Mouse (Mus musculus) embryo, embryonic 11.5 days (tissue): ENCODE measurements around the gene Pdlim7.

Source experiments
- DNase-seq: peaks from one replicate; pipeline ENCODE4 v3.0.0-alpha.2; 2012; ENCODE audit warnings: low read depth, low spot score

Gene Pdlim7

DNA sequence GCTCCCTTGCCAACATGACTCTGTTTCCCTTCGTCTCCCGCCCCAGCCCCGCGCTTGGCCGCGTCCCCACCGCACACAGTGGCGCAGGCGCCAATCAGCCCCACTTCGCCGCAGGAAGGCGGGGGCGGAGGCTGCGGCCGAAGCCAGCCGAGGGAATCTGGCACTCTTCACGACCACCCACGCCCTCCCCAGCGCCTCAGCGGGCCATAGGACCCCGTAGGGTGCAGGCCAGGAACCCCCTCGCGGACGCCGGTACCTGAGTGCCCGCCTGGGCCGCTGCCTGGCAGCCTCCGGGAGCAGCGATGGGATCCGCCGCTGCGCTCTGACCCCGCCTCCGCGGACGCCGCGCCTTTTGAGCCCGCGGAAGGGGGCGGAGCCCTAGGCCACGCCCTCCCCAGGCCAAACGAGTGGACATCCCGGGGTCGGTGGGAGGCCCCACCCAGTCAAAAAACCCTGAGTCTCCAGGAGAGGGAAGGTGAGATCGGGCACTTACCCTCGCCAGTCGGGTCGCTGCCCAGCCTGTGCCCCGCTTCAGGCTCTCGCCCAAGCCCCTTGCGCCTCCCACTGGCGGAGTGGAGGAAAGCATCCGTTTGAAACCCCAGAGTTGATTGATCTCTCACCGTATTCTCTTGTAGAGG lies at the start of gene Pdlim7:
TSS of gene Pdlim7 (minus strand) at position 566 of the 638 bp plus-strand sequence.
- peak; percentile 80 for DNase-seq

DNA sequence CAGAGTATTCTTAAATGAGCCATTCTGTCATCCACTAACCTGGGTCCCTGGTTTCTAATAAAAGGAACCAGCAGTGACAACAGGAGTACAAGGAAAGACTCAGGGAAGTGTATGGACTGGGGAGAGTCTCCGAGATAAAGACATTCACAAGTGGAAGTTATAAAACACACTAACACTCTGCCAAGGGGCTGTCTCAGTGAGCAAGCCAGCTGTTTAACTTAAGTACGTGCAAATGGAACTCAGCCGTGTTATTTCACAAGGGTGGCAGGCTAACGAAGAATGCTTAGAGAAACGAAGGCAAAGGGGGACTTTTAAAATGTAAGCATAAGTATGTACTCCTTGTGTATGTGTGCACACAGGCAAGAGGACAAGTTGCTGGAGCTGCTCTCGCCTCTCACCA lies 44.0 kb upstream of the Pdlim7 start:
- no peak for DNase-seq

DNA sequence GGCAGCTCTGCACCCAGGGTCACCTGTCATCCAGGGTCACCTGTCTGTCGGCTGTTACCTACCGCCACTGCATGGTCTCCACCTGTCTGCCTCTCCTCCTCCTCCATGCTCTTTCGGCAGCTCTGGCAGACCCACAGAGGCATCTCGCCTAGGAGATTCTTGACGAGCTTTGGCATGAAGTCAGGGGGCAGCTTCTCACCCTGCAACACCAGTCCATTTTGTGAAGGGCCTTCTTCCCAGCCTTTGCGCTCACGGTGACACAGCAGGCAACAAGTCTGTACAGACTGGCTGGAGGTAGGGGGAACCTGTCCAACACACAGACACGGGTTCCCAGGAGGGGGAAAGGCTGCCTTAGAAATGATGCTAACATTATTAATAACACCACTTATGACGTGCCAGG lies 42.4 kb upstream of the Pdlim7 start:
- DNase-seq, result no peak

DNA sequence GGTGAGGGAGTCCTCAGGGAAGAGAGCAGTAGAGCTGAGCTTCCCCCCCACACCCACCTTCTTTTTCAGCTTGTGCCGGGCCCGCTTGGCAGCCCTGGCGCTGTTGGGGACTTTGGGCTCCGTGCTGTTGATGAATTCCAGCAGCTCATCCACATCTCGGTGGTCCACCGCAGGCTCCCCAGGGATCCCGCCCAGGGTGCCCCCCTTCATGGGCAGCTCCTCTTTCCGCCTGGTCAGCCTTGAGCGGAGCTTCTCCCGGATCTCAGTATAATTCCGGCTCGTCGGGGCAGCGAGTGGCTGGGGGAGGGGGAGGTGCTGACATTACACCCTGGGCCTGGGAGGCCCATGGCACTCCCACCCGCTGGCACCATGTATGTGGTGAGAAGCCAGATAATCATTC lies 35.6 kb upstream of the Pdlim7 start:
- DNase-seq, result no peak

DNA sequence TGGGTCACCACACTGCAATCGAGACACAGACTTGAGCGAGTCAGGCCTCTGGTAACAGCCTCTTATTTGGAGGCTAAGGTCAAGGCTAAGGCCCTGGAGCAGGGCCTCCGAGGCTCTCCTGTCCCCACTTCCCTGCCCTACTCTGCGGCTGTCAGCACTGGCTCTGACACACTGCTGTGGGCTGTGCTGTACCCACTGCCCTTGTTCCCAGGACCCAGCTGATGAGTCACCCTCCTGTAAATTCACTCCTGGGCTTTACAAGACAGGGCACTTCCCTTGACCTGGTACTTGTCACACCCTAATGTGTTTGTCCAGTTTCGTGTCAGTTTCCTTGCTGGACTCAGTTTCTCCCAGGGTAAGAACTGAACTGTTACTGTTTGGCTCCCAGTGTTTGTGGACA lies 35.0 kb upstream of the Pdlim7 start:
- DNase-seq, result no peak

DNA sequence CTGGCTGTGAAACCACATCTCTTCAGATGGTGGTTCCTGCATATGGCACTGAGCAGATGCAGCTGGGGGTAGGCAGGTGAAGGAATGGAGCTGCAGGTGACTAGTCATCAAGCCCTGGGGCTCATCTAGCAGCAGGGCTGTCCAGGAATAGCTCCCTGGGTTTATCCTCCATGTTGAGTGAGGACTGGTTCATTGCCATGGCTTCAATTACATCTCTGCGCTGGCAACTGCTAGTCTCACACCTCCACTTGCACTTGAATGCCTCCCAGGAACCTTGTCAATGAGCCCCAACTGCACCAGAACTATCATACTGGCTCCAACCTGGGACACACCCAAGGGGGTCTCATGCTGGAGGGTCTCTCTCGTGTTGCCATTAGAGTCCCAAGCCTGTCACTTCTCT lies 34.4 kb upstream of the Pdlim7 start:
- DNase-seq, result no peak

DNA sequence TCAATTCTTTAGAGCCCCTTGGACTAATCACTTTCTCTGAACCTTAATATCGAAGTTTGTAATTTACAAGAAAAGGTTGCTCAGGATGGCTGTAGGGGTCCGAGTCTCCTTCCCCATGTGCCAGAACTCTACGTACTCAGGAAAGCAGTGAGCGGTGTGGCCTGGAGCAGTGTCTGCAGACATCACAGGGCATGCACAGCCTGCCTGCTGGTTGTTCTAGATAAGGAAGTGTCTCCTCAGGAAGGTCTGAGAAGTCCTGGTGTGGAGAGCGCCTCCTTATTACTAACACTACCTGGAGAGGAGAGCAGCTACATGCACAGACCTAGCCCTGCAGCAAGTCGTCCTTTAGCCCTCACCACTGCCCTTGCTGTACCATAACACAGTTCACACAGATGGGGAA lies 31.3 kb upstream of the Pdlim7 start:
- no peak for DNase-seq

DNA sequence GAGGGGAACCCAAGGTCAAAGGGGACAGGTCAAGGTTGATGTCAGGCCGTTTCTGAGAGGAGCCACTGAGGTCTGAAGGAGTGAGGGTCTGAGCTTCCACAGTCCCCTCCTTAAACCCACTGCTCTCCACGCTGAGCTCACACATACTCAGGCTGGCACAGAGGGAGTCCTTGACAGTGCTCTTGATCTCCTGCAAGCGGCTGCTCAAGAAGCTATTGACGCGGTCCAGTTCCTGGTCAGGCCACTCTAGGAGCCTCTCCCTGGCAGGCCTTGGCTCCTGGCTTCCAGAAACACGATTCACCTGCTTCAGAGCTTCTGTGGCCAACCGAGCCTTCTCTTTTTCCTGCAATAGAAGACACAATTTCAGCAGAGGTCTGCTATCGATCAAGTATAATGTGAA lies 30.0 kb upstream of the Pdlim7 start:
- DNase-seq, result no peak

DNA sequence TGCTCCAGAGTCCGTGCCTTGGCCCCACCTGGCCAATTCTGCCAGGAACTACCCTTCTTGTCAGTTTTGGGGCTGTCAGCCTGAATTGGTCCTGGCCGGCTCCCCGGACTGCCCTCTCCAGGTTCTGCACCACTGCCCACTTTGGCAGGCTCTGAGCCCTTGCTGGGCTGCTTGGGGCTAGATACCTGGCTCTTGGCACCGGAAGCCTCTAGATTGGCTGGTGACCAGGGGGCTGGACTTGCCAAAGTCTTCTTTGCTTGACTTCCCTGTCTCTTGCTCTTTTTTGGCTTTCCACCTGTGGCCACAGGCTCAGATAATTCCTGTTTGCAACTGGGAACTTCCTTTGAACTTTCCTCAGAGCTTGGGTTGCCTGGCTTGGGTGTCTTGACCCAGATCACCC lies 29.4 kb upstream of the Pdlim7 start:
- DNase-seq, result no peak

DNA sequence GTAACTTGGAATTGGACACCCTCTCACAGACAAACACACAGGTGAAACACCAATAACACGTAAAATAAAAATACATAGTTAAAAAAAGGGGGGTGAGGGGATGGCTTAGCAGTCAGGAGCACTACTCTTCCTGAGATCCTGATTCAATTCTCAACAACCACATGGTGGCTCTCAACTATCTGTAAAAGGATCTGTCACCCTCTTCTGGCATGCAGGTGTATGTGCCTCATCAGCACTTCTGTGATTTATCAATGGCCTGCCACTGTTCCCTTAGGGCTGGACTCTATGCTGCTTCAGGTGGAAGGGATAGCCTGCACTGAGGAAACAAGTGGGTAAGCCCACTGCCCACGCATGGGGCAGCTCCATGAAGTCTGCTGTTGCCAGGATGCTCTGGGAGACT lies 27.5 kb upstream of the Pdlim7 start:
- DNase-seq, result no peak

DNA sequence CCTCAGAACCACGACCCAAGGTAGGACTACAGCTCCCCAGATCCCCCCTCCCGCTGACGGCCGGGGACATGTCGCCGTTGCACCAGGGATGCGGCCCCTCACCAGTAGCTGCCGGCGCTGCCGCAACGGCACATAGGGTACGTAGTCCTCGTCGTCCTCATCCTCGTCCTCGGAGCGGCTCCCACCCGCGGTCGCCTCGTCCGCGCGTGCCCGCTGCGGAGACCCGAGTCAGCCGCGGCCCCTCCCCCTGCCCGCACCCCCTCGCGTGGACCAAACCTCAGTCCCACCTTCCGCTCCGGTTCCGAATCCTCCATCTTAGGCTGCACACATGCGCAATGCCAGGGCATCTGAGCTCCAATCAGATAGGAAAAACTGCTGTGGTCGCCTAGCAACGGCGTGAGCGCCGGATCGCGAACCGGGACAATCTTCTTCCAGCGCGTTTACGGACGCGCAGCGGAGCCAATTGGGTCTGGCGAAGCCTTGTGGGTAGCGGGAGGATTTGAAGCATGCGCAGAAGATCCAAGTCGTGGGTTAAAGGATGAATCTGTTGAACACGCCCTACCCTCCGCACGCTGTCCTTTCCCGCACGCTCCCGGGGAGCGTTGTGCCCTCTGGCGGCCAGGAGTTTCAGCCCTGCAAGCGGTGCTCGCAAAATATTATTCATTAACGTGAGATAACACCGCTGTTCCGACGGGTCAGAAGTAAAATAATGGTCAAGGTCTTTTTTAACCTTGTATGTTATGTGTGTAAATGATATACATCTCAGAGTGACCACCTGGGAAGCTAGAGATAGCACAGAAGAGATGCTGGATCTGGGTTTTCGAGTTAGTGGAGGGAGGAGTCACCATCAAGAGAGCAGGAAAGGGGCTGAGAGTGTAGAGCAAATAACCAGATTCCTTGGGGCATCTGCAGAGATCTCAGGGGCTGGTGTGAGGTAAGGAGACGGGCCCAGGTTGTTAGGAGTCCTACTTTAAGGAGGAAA lies 23.0 kb upstream of the Pdlim7 start, which contains the start of gene Ddx41:
TSS of gene Ddx41 (minus strand) at position 465 of the 982 bp plus-strand sequence.
- peak; percentile 99 for DNase-seq

DNA sequence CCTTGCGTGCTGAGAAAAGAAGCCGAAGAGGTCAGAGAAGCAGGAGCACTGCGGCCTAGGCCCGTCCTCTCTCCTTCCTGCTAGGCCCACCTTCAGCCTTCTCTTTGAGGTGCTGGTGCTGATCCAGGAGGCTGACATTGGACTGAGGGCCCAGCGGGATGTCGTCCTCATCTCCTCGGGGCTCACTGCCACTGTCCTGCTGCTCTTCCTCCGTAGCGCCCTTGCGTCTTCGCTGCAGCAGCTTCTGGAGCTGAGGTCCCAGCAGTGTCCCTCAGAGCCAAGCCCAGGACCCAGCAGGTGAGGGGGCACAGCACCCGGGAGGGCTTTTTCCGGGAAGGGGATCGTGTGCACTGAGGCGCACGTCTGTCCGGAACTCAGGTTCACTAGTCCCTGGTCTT lies 22.3 kb upstream of the Pdlim7 start:
- no peak for DNase-seq

DNA sequence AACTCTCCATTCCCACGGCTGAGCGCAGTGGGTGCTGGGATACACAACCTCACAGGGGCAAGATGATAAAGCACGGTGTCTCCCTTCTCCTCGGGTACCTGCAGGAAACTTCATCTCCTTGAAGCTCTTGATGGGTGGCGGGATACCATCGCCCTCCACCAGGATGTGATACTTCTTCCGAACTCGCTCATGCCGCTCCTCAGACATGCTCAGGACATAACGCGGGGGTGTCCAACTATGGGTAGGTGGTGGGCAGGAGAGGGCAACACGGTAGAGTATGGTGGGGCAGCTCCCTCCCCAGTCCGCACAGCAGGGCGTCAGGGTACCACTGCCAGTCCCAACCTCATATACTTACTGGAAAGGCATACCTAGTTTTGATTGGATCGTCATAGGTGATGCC lies 21.7 kb upstream of the Pdlim7 start:
- DNase-seq, result no peak

DNA sequence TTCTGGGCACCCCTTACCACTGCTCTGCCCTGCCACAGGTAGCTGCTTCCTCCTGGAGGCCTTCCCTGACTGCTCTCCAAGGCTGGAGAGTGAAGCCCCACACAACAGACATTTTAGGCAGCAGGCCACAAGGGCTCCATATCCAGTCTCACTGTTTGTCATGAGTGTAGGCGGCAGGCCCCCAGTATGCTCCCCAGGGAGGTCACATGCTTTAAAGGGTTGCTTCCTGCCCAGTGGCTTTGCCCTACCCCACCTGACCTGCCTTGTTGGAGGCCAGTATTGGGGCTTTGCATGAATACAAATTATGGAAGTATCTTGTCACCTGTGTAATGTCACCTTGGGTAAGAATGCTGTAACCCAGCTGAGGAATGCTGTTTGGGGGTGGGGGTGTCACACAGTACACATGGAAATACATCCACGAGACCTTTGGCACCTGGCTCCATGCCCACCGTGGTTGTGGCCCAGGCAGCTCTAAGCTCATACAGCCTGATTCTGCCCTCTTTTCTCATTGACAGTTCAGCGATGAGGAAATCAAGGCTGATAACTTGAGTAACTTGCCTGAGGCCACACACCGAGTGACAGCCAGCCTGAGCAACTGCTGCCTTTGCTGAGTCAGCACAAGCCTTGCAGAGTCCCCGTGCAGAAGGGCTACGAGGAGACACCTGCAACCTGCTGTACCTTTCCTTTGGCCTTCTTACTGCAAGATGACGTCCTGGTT lies 15.9 kb upstream of the Pdlim7 start, which contains the start of gene Dok3:
TSS of gene Dok3 (minus strand) at position 99 of the 718 bp plus-strand sequence.
- no peak for DNase-seq

DNA sequence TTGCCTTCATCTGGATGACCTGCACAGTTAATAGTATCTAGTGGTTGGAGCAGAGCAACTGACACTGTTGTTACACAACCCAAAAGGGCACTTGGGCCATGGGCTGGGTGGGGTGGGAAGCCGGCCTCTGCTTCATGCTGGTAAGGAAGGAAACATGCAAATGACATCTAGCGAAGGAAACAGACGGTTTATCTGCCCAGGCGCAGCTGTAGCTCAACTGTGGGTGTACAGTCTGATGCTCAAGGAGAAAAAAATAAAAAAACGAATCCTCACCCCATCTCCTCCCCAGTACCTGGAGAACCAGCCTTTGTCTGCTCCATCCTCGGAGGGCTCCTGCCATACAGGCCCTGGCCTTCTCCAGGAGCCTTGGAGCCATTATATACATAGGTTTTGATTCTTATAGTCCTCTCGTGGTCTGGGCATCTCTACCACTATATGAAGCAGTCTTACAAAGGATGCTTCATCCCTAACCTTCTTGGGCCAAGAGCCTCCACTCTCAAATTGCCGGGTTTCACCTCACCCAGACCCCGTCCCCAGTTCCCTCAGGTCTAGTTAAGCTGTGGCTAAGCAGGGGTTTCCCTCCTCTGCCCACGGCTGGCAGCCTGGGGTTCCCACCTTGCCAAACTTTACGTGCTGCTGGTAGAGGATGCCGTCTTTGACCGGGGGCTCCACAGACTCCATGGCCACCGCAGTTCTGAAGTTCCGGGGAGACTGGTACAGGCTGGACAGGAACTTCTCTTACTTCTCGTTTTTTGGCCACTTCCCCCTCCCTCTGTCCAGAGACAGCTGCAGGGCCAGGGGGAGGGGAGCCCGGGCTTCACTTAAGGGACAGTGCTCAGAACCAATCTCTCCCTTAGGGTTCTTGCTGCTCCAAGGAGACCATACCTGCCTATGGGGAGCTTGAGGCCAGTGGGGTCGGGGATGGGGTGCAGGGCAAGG lies 14.6 kb upstream of the Pdlim7 start:
- DNase-seq, result no peak

DNA sequence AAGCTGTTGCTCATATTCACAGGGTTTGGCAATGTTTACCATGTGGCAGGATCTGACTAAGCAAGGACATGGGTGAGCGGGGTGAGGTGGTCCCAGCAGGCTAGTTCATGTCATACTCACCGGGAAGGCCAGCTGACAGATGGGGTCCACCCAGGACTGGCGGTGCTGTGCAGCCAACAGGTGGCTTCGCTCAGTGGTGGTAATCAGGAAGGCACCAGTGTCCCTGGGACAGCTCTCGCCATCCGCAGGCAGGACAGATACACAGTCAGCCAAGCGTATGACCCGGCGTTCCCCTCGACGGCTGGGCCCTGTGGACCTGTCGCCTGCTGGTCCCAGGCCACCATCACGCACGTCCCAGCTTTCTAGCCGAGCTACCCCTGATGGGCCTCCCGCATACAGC lies 13.7 kb upstream of the Pdlim7 start:
- no peak for DNase-seq

DNA sequence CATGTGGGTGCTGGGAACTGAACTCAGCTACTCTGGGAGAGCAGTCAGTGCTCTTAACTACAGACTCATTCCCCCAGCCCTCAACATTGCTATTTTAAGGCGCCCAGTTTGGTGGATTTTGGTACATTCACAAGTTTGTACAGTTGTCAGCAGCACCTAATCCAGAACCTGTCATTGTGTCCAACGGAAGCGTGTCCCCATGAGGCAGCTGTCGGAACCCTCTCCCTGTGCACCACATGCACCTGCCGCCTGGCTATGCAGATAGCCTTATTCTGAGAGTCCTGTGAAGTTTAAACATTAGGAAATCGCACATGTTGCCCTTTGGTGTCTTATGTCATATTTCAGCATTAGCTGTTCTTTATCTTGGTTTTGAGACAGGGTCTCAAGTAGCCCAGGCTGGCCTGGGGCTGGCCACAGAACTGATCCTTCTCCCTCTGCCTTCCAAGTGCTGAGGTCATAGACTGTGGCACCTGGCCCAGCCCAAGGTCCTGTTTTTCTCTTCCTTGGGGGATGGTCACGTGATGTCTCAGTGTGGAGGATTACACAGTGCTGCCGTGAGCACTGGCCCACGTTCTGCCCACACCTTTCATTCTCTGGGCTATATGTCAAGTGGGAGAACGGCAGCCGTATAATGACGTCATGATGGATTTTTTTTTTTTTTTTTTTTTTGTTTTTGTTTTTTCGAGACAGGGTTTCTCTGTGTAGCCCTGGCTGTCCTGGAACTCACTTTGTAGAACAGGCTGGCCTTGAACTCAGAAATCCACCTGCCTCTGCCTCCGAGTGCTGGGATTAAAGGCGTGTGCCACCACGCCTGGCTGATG lies 12.5 kb upstream of the Pdlim7 start:
- no peak for DNase-seq

DNA sequence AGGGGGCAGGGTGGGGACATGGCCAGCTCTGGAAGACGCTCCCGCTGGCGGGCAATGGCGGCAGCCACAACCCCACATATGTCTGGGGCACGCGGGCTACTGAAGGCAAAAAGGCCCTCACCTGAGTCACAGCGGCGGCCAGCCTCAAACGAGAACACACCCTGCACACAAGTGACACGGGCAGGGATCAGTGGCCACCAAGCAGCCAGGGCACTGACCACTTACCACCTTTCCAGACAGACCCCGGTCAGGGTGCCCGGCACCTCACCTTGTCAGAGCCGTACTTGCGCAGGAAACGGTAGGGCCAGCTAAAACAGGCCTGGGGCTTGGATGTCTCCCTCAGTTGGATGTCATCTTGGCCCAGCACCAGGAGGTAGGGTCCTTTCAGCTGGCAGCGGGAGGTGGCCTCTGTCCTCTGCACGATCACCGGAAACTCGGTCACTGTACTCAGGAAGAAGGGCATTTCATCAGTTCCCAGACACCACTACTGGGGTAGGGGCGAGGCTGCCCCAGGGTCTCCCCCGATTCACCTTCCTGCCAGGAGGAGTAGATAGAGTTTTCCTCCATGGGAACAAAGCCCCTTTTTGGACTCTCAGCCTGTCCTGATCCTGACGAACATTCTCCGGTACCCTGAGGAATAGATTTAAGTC lies 10.6 kb upstream of the Pdlim7 start:
- DNase-seq, result no peak

DNA sequence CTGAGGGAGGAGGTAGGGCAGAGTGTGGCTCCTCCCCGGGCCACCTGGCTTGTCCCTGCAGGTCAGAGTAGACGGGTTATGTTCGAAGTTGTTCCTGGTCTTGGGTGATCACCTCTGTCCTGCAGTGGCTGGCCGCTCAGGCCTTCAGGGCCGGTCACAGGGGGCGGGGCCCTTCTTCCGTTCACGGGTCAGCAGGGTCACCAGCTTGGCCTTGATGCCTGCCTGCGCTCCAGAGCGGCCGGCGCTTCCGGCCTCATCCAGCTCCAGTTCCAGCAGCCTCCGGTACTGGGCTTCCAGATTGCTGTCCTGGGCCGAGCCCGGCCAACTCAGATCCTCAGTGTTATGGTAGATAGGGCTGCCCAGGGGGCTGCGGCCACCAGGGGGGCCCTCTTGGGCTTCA lies 9.8 kb upstream of the Pdlim7 start:
- DNase-seq, result no peak

DNA sequence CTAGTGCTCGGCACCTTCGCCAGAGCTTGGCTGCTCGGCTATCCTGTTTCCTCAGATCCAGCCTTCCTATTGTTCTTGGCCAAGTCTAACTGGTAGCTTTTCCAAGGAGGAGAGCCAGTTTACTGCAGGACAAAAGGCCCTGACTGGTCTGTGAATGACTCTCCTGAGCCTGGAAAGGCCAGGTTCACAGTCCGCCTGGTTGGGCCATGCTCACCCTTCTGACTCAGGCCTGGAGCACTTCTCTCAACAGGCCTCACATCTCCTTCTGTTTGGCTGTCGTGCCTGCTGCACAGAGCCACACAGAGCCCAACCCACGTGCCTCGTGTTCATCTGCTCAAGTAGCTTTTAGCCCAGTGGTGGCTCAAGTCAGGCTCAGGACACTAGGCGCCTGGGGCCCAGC lies 9.3 kb upstream of the Pdlim7 start:
- no peak for DNase-seq
